Mouse (Mus musculus) frontal cortex, postnatal 25 days (tissue): ENCODE results near the gene Spaca6.
"Not testable (repeated sequence)": the region's sequence is repeated elsewhere in the genome, so short reads cannot be mapped to it uniquely, and the experiment has no call there.

Experiments
- DNase-seq, 2 experiments: peaks; one replicate each; pipeline ENCODE4 v3.0.0; 2022; ENCODE audit warnings: low spot score in 2 of 2

Spaca6 gene

GRCm38 (mm10) chr17:17844606-17845005, 17.6 kb downstream of the Spaca6 start:
- not testable (repeated sequence) for DNase-seq

GRCm38 (mm10) chr17:17845187-17846027, 18.4 kb downstream of the Spaca6 start:
- no peak for DNase-seq

GRCm38 (mm10) chr17:17848988-17849387, 22.0 kb downstream of the Spaca6 start:
- DNase-seq, result no peak

GRCm38 (mm10) chr17:17849906-17850712, 23.2 kb downstream of the Spaca6 start:
- no peak for DNase-seq

GRCm38 (mm10) chr17:17855064-17855838, 28.3 kb downstream of the Spaca6 start, which contains the start of gene Has1:
TSS of gene Has1 (minus strand) at chr17:17855205.
- no peak for DNase-seq

- DNase-seq, result no peak
These were observed 29.7 kb downstream of the Spaca6 start for GRCm38 (mm10) chr17:17856612-17857011.

- DNase-seq, result no peak
These were observed 30.5 kb downstream of the Spaca6 start for GRCm38 (mm10) chr17:17857446-17857845.

GRCm38 (mm10) chr17:17860110-17860509, 33.2 kb downstream of the Spaca6 start:
- no peak for DNase-seq

- no peak for DNase-seq
These were observed 35.4 kb downstream of the Spaca6 start for GRCm38 (mm10) chr17:17862360-17862759.

- no peak for DNase-seq
These were observed 38.2 kb downstream of the Spaca6 start for GRCm38 (mm10) chr17:17865168-17865567.

- DNase-seq, result no peak
These were observed 40.0 kb downstream of the Spaca6 start for GRCm38 (mm10) chr17:17866801-17867469.

- DNase-seq, result no peak
These were observed 44.1 kb downstream of the Spaca6 start for GRCm38 (mm10) chr17:17870892-17871550.

- DNase-seq, result no peak
These were observed 44.7 kb downstream of the Spaca6 start for GRCm38 (mm10) chr17:17871697-17872096.

- DNase-seq, result no peak
These were observed 52.4 kb downstream of the Spaca6 start for GRCm38 (mm10) chr17:17879347-17879746.

GRCm38 (mm10) chr17:17882672-17883071, 55.7 kb downstream of the Spaca6 start:
- no peak for DNase-seq

- DNase-seq, result no peak
These were observed 56.9 kb downstream of the Spaca6 start, which contains the start of gene Fpr1 for GRCm38 (mm10) chr17:17883840-17884239. TSS of gene Fpr1 (minus strand) at chr17:17883940.

- DNase-seq, result no peak
These were observed 60.9 kb downstream of the Spaca6 start, which contains the start of the genes Fpr2 and Fpr3 for GRCm38 (mm10) chr17:17887774-17888248. TSS of gene Fpr2 (plus strand) at chr17:17887824. TSS of gene Fpr3 (plus strand) at chr17:17887852.

- no peak for DNase-seq
These were observed 62.9 kb downstream of the Spaca6 start for GRCm38 (mm10) chr17:17889732-17890425.
